Mouse (Mus musculus): ENCODE results near the gene Ints11. TPM values are rescaled to one million over a fixed set of nuclear protein-coding genes. Genes with fewer than 3 reads are reported as not detected.
A peak's percentile ranks its signal among the peaks of the same experiment; 100 is the strongest.

Gene Ints11
- 26.8 and 47.5 TPM in 2 replicates for total RNA-seq (2015)
- total RNA-seq (2017), result 28.5 and 35.9 TPM in 2 replicates

DNA sequence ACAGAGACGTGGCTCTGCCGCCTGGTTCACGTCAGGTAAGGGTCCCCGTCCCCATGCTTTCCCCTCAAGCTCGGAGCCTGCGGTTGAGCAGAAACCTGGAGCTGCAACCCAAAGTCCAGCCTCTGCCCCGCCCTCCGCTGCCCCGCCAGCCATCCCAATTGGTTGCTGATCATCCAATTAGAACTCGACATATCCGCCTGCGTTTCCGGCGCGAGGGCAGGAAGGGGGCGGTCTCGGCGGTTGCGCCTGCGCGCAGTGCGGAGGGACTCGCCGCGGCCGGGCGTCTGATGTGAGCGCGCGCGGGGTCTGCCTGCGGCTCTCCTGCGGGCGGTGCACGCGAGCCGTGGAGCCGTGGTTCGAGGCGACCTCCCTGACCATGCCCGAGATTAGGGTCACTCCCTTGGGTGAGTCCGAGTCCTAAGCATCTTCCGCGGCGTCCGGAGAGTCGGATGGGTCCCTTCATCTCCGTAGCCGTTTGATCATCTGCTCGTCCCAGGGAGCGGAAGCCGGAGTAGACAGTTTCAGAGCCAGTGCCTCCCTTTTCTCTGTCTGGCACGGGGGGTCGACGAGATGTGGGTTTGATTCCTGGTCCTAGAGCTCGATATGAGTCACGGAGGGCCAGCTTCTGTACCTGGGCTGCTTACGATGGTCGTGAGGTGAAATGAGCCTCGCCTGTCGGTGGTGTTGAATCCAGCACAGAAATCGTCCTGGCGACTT, at the start of gene Ints11, which contains the start of gene Cptp:
Gene Ints11, plus strand, starts transcription at position 230 of the 717 bp plus-strand sequence.
Gene Cptp, minus strand, starts transcription at position 124 of the 717 bp plus-strand sequence.
- peak; percentile 97 for ATAC-seq (replicated peaks; ENCODE audit: poor library complexity)

DNA sequence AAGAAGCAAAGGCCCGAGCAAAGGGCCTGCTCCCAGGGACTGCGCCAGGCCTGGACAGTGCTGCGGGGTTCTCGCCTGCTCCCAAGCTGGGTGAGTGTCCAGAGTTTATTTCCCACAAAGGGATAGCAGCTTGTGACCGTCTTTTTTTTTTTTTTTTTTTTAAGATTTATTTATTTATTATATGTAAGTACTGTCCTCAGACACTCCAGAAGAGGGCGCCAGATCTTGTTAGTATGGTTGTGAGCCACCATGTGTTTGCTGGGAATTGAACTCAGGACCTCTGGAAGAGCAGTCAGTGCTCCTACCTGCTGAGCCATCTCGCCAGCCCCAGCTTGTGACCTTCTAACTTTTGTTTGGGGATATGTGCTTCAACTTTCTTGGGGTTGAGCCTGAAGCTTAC, 48.3 kb upstream of the Ints11 start:
- no peak for ATAC-seq (replicated peaks; ENCODE audit: poor library complexity)

DNA sequence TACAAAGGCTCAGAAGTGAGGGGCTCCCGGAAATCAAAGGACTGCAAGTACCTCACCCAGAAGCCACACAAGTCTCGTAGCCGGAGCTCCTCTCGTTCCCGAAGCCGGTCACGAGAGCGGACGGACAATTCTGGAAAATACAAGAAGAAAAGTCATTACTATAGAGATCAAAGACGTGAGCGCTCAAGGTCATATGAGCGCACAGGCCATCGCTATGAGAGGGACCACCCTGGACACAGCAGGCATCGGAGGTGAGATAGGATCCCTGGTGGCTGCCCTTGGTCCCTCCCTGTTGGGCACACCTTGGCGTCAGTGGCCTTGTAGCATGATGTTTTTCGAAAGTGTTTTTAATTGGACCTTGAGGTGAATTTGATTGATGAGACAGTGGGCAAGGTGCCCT, 45.9 kb upstream of the Ints11 start:
- ATAC-seq (replicated peaks; ENCODE audit: poor library complexity), result no peak

DNA sequence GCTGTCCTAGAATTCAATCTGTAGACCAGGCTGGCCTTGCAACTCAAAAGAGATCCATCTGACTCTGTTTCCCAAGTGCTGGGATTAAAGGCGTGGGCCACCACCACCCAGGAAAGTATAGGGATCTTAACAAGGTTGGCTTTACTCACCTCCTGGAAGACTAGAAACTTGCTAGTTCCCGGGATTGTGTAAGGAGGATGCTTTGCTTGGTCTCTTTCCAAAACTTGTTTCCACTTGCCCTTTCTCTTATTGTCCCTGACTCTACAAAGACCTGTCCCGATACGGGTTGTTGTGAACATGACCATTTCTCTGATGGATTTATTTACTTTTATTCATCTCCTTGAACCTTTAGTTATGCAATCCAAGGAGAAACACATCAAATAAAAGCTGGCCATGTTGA, 39.5 kb upstream of the Ints11 start:
- no peak for ATAC-seq (replicated peaks; ENCODE audit: poor library complexity)

DNA sequence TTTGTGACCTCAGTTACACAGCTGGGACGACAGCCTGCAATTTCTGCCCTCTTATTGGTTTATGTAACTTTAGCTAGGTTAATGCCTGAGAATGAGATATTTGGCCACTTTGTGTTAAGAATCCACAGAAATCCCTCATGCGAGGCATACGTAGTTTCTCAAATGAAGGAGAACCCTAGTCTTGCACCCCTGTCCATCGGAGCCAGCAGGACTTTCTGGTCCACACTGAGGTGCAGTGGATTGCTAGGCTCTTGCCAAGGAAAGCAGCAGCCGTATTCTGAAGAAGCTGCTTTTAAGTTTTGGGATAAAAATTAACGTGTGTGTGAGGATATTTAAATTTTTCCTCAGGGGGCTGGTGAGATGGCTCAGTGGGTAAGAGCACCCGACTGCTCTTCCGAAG, 38.8 kb upstream of the Ints11 start:
- ATAC-seq (replicated peaks; ENCODE audit: poor library complexity), result no peak

DNA sequence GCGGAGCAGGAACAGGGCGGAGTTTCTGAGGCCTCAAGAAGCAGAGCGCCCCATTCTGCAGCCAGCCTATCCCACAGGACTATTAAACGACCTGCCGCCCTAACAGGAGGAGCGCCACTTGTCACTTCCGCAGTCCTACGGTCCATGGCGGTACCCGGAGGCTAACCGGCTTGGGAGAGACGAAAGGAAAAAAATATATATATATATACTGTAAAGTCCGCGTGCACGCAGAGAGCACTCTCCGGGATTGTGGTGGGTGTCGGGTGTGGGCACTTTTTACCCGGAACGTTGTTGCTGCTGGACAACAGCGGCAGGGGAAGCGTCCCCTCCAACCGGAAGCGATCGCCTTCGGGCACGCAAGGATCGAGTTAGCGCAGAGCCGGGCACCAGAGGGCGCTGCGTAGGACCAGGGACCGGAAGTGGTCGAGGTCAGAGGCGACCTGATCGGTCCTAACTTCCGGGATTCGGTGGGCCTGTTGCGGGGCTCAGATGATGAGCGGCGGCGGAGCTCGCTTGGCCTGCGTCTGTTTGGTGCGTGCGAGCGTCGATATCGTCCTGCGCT, 38.1 kb upstream of the Ints11 start, which contains the start of gene Aurkaip1:
Gene Aurkaip1, plus strand, starts transcription at position 68 of the 562 bp plus-strand sequence.
- ATAC-seq (replicated peaks; ENCODE audit: poor library complexity), result peak; percentile 85

DNA sequence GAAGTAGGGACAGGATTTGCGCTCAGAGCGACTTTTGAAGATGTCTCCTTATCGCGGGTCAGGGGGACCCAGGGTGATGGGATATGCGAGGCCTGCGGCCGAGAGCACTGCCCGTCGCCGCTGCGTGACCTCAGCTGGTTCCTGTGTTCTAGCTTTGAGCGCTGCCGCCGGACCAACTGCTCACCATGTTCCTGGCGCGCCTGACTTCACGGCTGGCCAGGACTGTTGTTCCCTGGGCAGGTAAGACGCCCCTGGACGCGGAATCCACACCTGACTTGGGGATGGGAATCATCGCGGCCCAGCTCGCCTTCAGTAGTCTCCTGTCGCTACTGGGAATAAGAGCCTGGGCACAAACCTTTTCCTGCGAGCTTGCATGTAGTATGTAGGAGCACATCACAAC, 37.5 kb upstream of the Ints11 start:
- no peak; the same call in 1 of the 2 replicates for ATAC-seq (replicated peaks; ENCODE audit: poor library complexity)

DNA sequence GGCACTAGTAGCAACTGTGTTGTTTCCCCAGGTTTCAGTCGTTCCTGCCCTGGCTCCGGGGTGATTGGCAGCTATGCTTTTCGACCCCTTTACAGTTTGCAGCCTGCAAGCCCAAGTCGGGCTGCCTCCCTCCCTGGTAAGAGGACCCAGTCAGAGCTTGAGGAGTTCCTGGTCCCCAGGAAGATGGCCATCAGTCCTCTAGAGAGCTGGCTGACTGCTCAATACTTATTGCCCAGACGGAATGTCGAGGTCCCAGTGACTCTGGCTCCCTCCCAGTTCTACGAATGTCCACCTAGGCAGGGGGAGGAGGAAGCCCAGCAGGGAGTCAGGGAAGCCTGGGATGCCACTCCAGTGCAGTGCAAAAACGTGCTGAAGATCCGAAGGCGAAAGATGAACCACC, 37.0 kb upstream of the Ints11 start:
- ATAC-seq (replicated peaks; ENCODE audit: poor library complexity), result no peak

DNA sequence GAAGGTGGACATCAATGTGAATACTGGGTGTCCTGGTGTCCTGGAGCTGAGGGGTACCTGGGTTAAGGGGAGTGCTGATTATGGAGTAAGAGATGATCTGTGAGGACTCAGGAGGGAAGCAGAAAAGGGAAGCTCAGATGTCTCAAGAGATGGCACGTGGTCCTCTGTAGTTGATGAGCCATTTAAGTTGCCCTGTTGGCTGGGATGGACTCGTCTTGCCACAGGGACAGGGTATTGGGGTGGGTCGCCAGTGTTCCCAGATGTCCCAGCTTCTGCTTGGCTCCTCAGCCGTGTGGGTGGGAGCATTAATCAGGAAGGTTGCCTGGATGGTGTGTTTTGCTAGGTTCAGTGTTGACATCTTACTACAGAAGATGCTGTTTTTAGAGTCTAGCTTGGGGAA, 36.1 kb upstream of the Ints11 start:
- no peak for ATAC-seq (replicated peaks; ENCODE audit: poor library complexity)

DNA sequence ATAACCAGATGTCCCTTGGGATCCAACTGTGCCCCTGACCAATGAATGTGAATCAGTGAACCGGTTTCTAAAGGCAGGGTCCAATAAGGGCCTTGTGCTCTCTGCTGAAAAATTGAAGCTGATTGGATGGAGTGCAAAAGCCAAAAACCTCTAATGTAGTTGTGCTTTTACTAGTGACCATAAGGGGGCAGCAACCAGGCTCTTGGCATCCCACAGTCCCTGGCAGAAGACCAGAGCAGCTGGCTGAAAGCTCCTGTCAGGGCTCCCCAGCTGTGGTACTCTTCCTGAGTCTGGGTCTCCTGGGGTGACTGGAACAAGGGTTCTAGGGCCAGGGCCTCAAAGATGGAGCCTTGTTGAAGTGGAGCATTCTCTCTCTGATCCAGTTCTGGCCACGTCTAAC, 35.5 kb upstream of the Ints11 start:
- ATAC-seq (replicated peaks; ENCODE audit: poor library complexity), result peak; percentile 53

DNA sequence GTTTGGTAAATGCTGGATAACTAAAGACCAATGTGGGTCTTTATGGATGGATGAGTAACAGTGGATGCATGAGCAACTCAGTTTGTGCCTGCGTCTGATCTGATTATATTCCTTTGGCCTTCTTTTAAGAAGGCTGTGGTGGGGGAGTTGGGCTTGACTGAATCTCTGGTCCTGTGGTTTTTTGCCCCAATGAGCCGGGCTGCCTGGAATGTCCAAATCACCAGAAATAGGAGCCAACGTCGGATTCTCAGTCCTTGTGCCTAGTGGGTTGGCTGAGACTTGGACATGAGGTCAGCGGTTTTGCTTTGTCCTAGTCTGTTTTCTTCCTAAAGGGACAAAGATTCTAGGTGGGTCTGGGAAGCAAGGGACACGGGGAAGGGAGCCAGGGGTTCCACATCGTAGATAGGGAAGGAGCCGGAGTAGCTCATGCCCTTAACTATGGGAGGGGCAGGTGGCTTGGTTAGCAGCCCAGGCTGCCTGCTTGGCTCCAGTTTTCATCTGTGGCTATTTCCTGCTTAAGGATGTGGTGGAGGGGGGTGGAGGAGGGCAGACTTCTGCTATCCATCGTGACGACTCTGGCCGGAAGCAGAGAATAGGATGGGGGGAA, 31.8 kb upstream of the Ints11 start:
- ATAC-seq (replicated peaks; ENCODE audit: poor library complexity), result peak; percentile 24

DNA sequence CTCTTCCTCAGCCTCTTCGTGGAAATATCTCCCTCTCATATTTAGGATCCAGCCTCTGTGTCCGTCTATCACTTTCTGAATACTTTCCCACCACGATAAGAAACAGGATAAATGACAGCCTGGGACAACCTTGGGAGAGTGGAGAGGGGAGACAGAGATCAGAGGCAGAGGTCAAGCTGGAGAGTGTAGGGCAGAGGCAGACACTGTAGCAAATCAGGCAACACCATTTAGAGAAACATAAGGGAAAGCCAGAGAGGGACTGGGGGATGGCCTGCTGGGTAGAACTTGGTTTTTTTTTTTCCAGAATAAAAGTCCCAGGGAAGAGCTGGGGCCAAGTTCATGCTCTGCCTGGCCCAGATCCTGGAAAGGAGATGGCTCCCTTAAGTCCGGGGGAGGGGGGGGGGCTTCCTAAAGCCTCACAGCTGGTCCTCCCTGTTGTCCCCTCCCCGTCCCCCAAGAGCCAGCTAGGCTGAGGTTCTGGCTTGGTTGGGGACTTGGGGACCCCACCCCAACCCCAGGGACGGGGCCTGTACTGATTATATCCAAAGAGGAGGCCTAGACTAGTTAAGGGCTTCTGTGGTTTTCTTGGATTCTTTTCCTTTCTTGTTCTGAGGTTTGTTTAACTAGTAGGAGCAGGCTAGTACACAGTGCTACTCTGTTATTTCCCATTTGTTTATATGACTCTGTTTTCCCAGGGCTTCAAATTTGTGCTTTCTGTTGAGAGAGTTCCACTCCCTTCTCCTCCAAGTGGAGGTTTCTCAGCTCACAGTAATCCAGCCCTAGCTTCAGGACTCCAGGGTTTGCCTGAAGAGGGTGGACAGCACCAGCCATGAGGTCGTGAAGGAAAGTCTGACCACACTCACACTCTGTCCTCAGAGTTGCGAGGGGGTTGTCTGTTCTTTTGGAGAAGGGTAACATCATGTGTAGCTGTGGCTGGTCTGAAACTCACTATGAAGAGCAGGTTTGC, 30.9 kb upstream of the Ints11 start:
- ATAC-seq (replicated peaks; ENCODE audit: poor library complexity), result no peak

DNA sequence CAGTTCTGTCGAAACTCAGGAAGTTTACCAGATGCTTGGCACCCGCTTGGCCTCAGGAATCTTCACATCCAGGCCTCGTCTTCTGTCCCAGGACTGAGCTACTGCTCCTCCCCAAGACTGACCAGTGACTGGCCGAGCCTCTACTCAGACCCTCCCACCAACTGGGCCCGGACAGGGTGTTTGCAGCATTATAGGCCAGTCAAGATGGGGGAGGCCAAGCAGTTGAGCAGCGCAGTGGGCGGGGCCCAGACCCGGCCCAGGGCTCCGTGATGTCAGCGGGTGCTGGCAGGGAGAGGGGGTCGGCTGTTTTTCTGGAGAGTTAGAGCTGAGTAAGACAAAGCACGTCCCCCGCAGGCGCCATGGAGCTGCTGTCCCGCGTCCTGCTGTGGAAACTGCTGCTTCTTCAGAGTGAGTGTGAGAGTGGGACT, 29.8 kb upstream of the Ints11 start, which contains the start of gene Mxra8:
Gene Mxra8, plus strand, starts transcription at position 198 of the 428 bp plus-strand sequence.
- ATAC-seq (replicated peaks; ENCODE audit: poor library complexity), result no peak

DNA sequence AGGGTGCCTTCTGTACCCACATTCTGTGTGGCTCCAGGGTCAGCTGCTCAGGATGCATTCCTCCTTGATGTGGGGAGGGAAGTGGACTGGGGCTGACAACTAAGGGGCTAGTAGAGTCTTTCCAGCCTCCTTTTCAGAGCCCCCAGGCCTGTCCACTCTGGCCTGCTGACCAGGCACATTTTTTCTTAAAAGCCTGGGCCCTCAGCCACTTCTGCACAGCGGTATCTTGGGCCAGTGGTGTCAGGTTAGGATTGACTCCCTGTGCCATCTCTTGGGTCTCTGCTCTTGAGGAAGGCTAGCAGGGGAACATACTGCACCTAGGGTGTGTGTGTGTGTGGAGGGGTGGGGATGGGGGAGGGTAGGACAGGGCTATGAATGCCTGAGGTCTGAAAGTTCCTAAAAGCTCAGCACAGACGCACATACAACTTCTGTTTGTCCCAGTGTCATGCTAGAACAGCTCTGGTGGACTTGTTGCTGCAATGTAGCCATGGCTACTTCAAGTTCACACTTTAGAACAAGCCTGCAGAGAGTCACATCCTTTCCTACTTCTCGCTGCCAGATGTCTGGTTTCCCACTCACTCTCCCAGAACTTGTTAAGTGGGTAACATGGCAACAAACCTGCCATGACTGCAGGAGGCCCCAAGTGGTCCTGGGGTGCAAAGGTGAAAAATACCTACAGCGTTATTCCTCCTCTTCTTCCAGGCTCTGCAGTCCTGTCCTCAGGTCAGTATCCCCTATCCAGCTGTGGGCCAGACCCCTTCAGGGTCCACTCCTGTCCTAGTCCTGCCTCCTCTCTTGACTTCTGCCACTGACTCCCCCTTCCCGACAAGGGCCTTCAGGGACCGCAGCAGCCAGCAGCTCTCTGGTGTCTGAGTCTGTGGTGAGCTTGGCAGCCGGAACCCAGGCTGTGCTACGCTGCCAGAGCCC, 29.0 kb upstream of the Ints11 start:
- ATAC-seq (replicated peaks; ENCODE audit: poor library complexity), result no peak

DNA sequence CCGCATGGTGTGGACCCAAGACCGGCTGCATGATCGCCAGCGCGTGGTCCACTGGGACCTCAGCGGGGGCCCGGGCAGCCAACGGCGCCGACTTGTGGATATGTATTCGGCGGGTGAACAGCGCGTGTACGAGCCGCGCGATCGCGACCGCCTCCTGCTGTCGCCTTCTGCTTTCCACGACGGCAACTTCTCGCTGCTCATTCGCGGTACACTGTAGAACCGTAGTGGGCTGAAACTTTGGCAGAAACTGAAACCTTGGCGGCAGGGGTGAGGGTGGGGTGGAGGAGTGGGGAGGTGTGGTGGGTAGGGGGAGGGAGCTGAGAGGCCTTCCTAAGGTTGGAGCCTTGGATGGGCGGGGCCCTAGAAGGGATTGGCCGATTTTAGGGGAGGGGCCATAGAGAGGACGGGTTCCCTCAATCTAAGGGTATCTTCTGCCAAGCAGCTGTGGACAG, 28.3 kb upstream of the Ints11 start:
- ATAC-seq (replicated peaks; ENCODE audit: poor library complexity), result peak; percentile 74

DNA sequence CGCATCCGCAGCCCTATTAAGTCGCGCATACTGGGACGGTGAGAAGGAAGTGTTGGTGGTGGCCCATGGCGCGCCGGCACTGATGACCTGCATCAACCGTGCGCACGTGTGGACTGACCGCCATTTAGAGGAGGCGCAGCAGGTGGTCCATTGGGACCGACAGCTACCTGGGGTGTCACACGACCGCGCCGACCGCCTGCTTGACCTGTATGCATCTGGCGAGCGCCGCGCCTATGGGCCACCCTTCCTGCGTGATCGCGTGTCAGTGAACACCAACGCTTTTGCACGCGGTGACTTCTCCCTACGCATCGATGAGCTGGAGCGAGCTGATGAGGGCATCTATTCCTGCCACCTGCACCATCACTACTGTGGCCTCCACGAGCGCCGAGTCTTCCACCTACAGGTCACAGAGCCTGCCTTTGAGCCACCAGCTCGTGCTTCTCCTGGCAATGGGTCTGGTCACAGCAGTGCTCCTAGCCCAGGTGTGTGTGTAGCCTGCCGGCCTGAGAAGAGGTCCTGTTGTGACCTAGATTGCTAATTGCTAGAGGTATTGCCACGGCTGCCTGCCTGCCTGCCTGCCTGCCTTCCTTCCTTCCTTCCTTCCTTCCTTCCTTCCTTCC, 27.6 kb upstream of the Ints11 start:
- peak; percentile 3; the same call in 1 of the 2 replicates for ATAC-seq (replicated peaks; ENCODE audit: poor library complexity)

DNA sequence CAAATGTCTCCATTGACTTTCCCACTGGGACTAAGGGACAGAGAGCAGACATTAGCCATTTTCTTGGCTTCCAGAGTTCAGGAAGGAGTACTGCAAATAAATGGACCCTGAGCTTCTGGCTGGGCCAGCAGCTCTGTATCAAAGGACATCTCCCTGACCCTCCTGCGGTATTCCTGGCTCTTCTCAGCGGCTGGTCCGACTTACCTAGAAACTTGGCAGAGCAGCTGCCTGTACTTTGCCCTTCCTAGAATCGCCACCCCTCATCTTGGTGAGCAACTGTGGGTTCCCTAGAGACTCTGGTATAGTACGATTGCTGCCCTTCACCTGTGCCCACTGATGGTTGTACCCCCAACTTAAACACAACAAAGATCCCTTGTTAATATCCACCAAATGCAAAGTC, 26.1 kb upstream of the Ints11 start:
- ATAC-seq (replicated peaks; ENCODE audit: poor library complexity), result no peak

DNA sequence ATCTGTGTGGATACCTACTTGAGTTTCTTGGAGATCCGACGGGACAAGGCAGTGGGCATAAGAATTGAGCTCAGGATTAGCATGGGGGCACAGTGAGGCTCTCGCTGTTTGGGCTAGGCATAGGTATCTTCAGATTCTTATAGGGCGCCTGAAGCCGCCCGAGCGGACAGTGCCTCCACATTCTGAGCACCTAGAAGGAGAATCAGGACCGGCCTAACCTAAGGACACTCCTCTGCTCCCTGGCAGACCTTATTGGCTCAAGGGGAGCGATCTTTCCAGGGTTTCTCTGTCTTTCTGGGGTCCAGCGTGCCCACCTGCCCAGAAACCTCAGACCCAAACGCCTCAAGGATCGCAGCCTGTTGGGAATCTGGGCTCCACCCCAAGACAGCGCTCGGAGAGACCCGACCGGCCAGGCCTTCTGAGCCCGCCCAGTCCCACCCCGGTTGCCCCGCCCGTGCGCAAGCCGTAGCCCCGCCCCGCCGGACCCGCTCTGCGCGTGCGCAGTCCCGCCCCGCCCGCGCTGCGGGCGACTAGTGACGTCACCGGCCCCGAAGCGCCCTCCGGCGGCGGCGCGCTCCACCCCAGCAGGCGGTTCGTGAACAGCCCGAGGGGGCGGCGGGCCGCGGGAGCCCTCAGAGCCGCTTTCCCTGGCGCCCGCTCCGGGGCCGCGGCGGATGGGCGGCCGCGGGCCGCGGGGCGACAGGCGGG, 22.3 kb upstream of the Ints11 start, which contains the start of gene Dvl1:
Gene Dvl1, plus strand, starts transcription at position 532 of the 708 bp plus-strand sequence.
- peak; percentile 68 for ATAC-seq (replicated peaks; ENCODE audit: poor library complexity)
